Mouse (Mus musculus) forebrain, embryonic 10.5 days (tissue): Measurements from ENCODE around the gene Ehmt2. TPM values are rescaled to one million over a fixed set of nuclear protein-coding genes. Genes with fewer than 3 reads are reported as not detected.
"Not testable (repeated sequence)": the region's sequence is repeated elsewhere in the genome, so short reads cannot be mapped to it uniquely, and the experiment has no call there.

Experiments
- DNase-seq: peaks from one replicate; pipeline ENCODE4 v3.0.0-alpha.2; 2017; ENCODE audit warnings: low spot score; ENCODE audit errors: extremely low spot score
- H3K27ac ChIP-seq: fragments of 300-500 bp; sonication (generic); 2 replicates; pipeline ENCODE4 v1.5.1; 2016; ENCODE audit warnings: mild to moderate bottlenecking
- H3K27me3 ChIP-seq: fragments of 300-500 bp; sonication (generic); 2 replicates; pipeline ENCODE4 v1.6.1; 2016; ENCODE audit warnings: mild to moderate bottlenecking; ENCODE audit not compliant: poor library complexity, severe bottlenecking
- H3K36me3 ChIP-seq: fragments of 300-500 bp; sonication (generic); replicated peaks from 2 replicates; pipeline ENCODE4 v1.6.1; 2016; ENCODE audit warnings: mild to moderate bottlenecking, moderate library complexity
- H3K4me1 ChIP-seq: fragments of 300-500 bp; sonication (generic); 2 replicates; pipeline ENCODE4 v1.6.1; 2016
- H3K4me3 ChIP-seq: fragments of 300-500 bp; sonication (generic); 2 replicates; pipeline ENCODE4 v1.5.1; 2016; ENCODE audit warnings: mild to moderate bottlenecking, moderate library complexity
- H3K9me3 ChIP-seq: fragments of 300-500 bp; sonication (generic); 2 replicates; pipeline ENCODE4 v1.6.1; 2016; ENCODE audit warnings: mild to moderate bottlenecking, moderate library complexity
- WGBS: fragments of 180-500 bp; shearing (Covaris S2); methylation state at CpG from one replicate; pipeline ENCODE4 v1.1.7; 2016; 5-methylcytosine and 5-hydroxymethylcytosine counted together
- polyA plus RNA-seq: library from polyadenylated mRNA; unstranded; fragments of >200 nt; fragmentation: Nextera tagmentation; extraction: Ambion mirVana; gene quantifications from 2 replicates; pipeline ENCODE4 v1.2.1, GENCODE M21; 2016

The Ehmt2 gene
- polyA plus RNA-seq, 1 experiment from 2014 or later = 98.8 TPM

- WGBS = 91% methylated on average over 3 of the region's 3 CpGs
- Histone ChIP-seq H3K27me3 (peaks cover 34% of the 10 kb centered on the region), H3K36me3 (peaks cover 27% of the 10 kb centered on the region), H3K9me3 (no peaks in the 10 kb centered on the region), H3K4me1 (peaks cover 11% of the 10 kb centered on the region), H3K4me3 (peak overlapping the region; percentile 98; the same call in 1 of the 2 replicates), H3K27ac (peak overlapping the region; percentile 97)
- no peak for DNase-seq
These were observed 55.0 kb downstream of the Ehmt2 start for GRCm38 (mm10) chr17:34953258-34953657.

- Histone ChIP-seq H3K4me3 (no peak overlapping the region), H3K9me3 (no peaks in the 10 kb centered on the region), H3K4me1 (peaks cover 11% of the 10 kb centered on the region), H3K36me3 (peaks cover 27% of the 10 kb centered on the region), H3K27ac (no peak overlapping the region), H3K27me3 (peaks cover 34% of the 10 kb centered on the region)
- WGBS = 94% methylated on average over 4 of the region's 4 CpGs
- DNase-seq = no peak
These were observed 55.6 kb downstream of the Ehmt2 start for GRCm38 (mm10) chr17:34953904-34954303.

- peaks cover 16% of the 10 kb centered on the region for H3K4me1 ChIP-seq
- no peaks in the 10 kb centered on the region for H3K9me3 ChIP-seq
- peaks cover 34% of the 10 kb centered on the region for H3K27me3 ChIP-seq
- H3K27ac ChIP-seq = no peak overlapping the region
- no peak for DNase-seq
- H3K36me3 ChIP-seq = peaks cover 21% of the 10 kb centered on the region
- H3K4me3 ChIP-seq = no peak overlapping the region
- WGBS = 64% methylated on average over 4 of the region's 4 CpGs
These were observed 56.6 kb downstream of the Ehmt2 start for GRCm38 (mm10) chr17:34954831-34955230.

- Histone ChIP-seq H3K4me1 (peaks cover 15% of the 10 kb centered on the region), H3K36me3 (peaks cover 11% of the 10 kb centered on the region), H3K4me3 (no peak overlapping the region), H3K27ac (no peak overlapping the region), H3K27me3 (peaks cover 42% of the 10 kb centered on the region), H3K9me3 (no peaks in the 10 kb centered on the region)
- DNase-seq = no peak
- WGBS = 84% methylated on average over 3 of the region's 3 CpGs
These were observed 57.6 kb downstream of the Ehmt2 start for GRCm38 (mm10) chr17:34955884-34956283.

- 51% methylated on average over 1 of the region's 1 CpGs for WGBS
- peaks cover 47% of the 10 kb centered on the region for H3K27me3 ChIP-seq
- H3K4me3 ChIP-seq = no peak overlapping the region
- no peak for DNase-seq
- H3K27ac ChIP-seq = no peak overlapping the region
- H3K9me3 ChIP-seq = no peaks in the 10 kb centered on the region
- peaks cover 12% of the 10 kb centered on the region for H3K4me1 ChIP-seq
- H3K36me3 ChIP-seq = peaks cover 6% of the 10 kb centered on the region
These were observed 58.1 kb downstream of the Ehmt2 start for GRCm38 (mm10) chr17:34956340-34956739.

- H3K27me3 ChIP-seq = peaks cover 56% of the 10 kb centered on the region
These were observed 59.0 kb downstream of the Ehmt2 start for GRCm38 (mm10) chr17:34957291-34957690.

GRCm38 (mm10) chr17:34957966-34958365, 59.7 kb downstream of the Ehmt2 start:
- 36% methylated on average over 26 of the region's 40 CpGs for WGBS
- H3K9me3 ChIP-seq = not testable (repeated sequence)

More at GRCm38 (mm10) chr17:34957291-34957690, 59.0 kb downstream of the Ehmt2 start:
- H3K27ac ChIP-seq, H3K4me3 ChIP-seq, DNase-seq, H3K36me3 ChIP-seq, H3K9me3 ChIP-seq: not testable (repeated sequence)
- peaks cover 12% of the 10 kb centered on the region for H3K4me1 ChIP-seq
- 28% methylated on average over 39 of the region's 40 CpGs for WGBS

GRCm38 (mm10) chr17:34958734-34959129, 60.5 kb downstream of the Ehmt2 start:
- Histone ChIP-seq H3K27ac (0 out of 2 replicates have a peak overlapping the region, but pooled peaks have one; percentile 92), H3K27me3 (peaks cover 63% of the 10 kb centered on the region), H3K4me1 (peaks cover 12% of the 10 kb centered on the region), H3K4me3 (peak overlapping the region; percentile 62)
- not testable (repeated sequence) for DNase-seq, H3K36me3 ChIP-seq, H3K9me3 ChIP-seq
- WGBS = under 1% methylated on average over 35 of the region's 47 CpGs

More at GRCm38 (mm10) chr17:34957966-34958365, 59.7 kb downstream of the Ehmt2 start:
- Histone ChIP-seq H3K27me3 (peaks cover 63% of the 10 kb centered on the region), H3K4me1 (peaks cover 12% of the 10 kb centered on the region)
- not testable (repeated sequence) for H3K4me3 ChIP-seq, H3K27ac ChIP-seq, DNase-seq, H3K36me3 ChIP-seq

GRCm38 (mm10) chr17:34959130-34959778, 61.0 kb downstream of the Ehmt2 start, which contains the start of gene Hspa1b:
Hspa1b (minus strand) TSS chr17:34959238.
- Histone ChIP-seq H3K27me3 (peaks cover 66% of the 10 kb centered on the region), H3K27ac (peak within 1 kb of the TSS; percentile 92), H3K4me1 (peaks cover 12% of the 10 kb centered on the region), H3K4me3 (peak within 1 kb of the TSS; percentile 62)
- peak; percentile 80 for DNase-seq
- not testable (repeated sequence) for H3K9me3 ChIP-seq, H3K36me3 ChIP-seq
- WGBS = under 1% methylated on average over 32 of the region's 32 CpGs

GRCm38 (mm10) chr17:34959881-34960515, 61.7 kb downstream of the Ehmt2 start:
- peak; percentile 40 for DNase-seq
- Histone ChIP-seq H3K4me1 (peaks cover 20% of the 10 kb centered on the region), H3K27me3 (peaks cover 67% of the 10 kb centered on the region), H3K9me3 (no peaks in the 10 kb centered on the region), H3K36me3 (no peaks in the 10 kb centered on the region), H3K4me3 (peak overlapping the region; percentile 62), H3K27ac (peak overlapping the region; percentile 92)
- 12% methylated on average over 12 of the region's 12 CpGs for WGBS

GRCm38 (mm10) chr17:34960702-34961493, 62.6 kb downstream of the Ehmt2 start:
- Histone ChIP-seq H3K27ac (no peak overlapping the region), H3K9me3 (no peaks in the 10 kb centered on the region), H3K36me3 (no peaks in the 10 kb centered on the region), H3K4me3 (no peak overlapping the region), H3K4me1 (peaks cover 21% of the 10 kb centered on the region), H3K27me3 (peaks cover 66% of the 10 kb centered on the region)
- DNase-seq = no peak

GRCm38 (mm10) chr17:34962125-34962524, 63.9 kb downstream of the Ehmt2 start:
- no peaks in the 10 kb centered on the region for H3K36me3 ChIP-seq
- no peak overlapping the region for H3K4me3 ChIP-seq
- 48% methylated on average over 3 of the region's 3 CpGs for WGBS
- peaks cover 21% of the 10 kb centered on the region for H3K4me1 ChIP-seq
- no peaks in the 10 kb centered on the region for H3K9me3 ChIP-seq
- H3K27ac ChIP-seq = no peak overlapping the region
- H3K27me3 ChIP-seq = peaks cover 67% of the 10 kb centered on the region
- DNase-seq = no peak
